Mouse (Mus musculus): ENCODE results near the gene Itgb8. TPM values are rescaled to one million over a fixed set of nuclear protein-coding genes. Genes with fewer than 3 reads are reported as not detected.

The Itgb8 gene
- polyA plus RNA-seq (2015; fragmentation: Nextera tagmentation; extraction: Ambion mirVana): 10.2 and 11.9 TPM in 2 replicates

DNA sequence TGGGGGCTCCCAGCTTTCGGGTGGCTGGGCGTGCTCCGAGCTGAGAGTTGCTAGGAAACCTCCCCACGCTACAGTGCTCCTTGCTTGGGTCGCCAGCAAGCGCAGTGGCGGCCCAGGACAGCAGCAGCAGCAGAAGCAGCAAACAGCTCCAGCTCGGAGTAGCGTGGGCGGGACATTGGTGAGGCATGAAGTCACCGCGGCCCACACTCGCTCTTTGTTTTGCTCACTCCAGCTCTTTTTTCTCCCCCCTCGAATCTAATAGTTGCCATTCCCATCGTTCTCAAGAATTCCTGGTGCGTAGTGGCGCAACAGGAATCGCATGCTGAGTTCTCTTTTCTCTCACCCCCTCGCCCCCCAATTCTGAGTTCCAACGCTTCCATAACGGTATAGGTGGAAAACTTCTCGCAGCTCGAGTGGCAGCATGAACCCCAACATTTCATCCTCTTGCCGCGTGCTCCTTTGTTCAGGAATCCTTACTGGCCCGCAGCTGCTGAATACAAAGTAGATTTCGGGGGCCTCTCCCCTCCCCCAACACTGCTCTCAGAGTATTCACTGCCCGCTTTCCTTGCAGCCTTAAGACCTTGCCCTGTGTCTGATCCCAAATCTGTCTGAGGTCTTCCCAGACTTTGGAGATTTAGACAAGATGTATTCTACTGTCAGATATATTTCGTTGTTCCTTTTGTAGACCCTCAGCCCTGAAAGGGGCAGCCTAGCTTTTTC is at the start of gene Itgb8:
Gene Itgb8 (minus strand): TSS at position 107 of the 720 bp plus-strand sequence.
- Histone ChIP-seq H3K36me3 (ENCODE audit: control insufficient read depth, insufficient read depth) (no peaks in the 10 kb centered on the region), H3K27ac (ENCODE audit: low read length) (peak within 1 kb of the TSS; percentile 96), H3K9ac (replicated peaks; ENCODE audit: low read depth, low read length) (peak within 1 kb of the TSS; percentile 88), H3K27me3 (replicated peaks; ENCODE audit: control insufficient read depth, insufficient read depth, low read length) (no peaks in the 10 kb centered on the region), H3K4me2 (ENCODE audit: low read length) (peak within 1 kb of the TSS; percentile 84), H3K4me3 (replicated peaks; ENCODE audit: low read length) (peak within 1 kb of the TSS; percentile 72), H3K4me1 (replicated peaks; ENCODE audit: control insufficient read depth, insufficient read depth, low read length) (peaks cover 18% of the 10 kb centered on the region), H3K9me3 (ENCODE audit: control insufficient read depth, low read length) (no peaks in the 10 kb centered on the region)
- under 1% methylated on average over 29 of the region's 29 CpGs for WGBS
- peak; percentile 93 for ATAC-seq

DNA sequence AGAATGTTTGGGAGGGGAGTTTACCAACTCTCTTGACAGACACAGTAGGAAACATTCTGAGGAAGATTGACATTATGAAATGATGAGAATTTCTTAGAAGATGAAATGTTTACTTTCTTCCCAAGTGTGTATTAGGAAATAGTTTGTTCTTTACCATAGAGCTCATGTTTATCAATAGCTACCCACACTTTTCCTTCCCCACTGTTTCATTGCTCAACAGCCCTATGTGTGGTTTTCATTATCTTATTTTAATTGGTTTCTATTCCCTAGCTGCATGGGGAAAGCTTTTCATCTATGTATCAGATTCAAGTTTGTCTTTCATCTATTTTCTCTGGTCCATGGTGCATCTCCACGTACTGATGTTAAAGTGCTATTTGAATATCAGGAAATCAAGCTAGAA is 37.7 kb upstream of the Itgb8 start:
- Histone ChIP-seq H3K4me2 (ENCODE audit: low read length) (no peak overlapping the region), H3K4me1 (replicated peaks; ENCODE audit: control insufficient read depth, insufficient read depth, low read length) (no peaks in the 10 kb centered on the region), H3K9me3 (ENCODE audit: control insufficient read depth, low read length) (no peaks in the 10 kb centered on the region), H3K9ac (replicated peaks; ENCODE audit: low read depth, low read length) (no peak overlapping the region), H3K4me3 (replicated peaks; ENCODE audit: low read length) (no peak overlapping the region), H3K27ac (ENCODE audit: low read length) (no peak overlapping the region), H3K27me3 (replicated peaks; ENCODE audit: control insufficient read depth, insufficient read depth, low read length) (no peaks in the 10 kb centered on the region), H3K36me3 (ENCODE audit: control insufficient read depth, insufficient read depth) (no peaks in the 10 kb centered on the region)
- 51% methylated on average over 1 of the region's 1 CpGs for WGBS
- ATAC-seq: no peak

DNA sequence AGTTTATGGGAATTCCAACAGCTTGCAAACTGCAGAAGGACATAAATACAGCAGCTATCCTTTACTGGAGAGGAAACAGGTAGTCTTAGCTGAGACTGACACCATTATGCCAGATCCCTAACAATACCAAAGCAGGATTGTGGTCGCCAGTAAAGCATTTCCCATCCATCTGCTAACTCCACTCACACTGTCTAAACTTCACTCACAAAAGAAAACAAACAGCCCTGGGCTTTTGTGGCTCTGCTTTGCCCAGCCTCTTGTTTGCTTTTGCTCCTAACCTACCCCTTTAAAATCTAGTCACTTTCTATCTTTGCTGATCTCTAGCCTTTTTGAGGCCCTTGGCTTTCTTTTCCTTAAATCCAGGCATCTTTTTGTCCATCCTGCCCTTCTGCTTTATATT is 35.0 kb upstream of the Itgb8 start:
- Histone ChIP-seq H3K4me2 (ENCODE audit: low read length) (no peak overlapping the region), H3K9me3 (ENCODE audit: control insufficient read depth, low read length) (no peaks in the 10 kb centered on the region), H3K4me1 (replicated peaks; ENCODE audit: control insufficient read depth, insufficient read depth, low read length) (no peaks in the 10 kb centered on the region), H3K27me3 (replicated peaks; ENCODE audit: control insufficient read depth, insufficient read depth, low read length) (no peaks in the 10 kb centered on the region), H3K4me3 (replicated peaks; ENCODE audit: low read length) (no peak overlapping the region), H3K36me3 (ENCODE audit: control insufficient read depth, insufficient read depth) (no peaks in the 10 kb centered on the region), H3K9ac (replicated peaks; ENCODE audit: low read depth, low read length) (no peak overlapping the region), H3K27ac (ENCODE audit: low read length) (no peak overlapping the region)
- WGBS: 3% methylated on average over 1 of the region's 1 CpGs
- no peak for ATAC-seq

DNA sequence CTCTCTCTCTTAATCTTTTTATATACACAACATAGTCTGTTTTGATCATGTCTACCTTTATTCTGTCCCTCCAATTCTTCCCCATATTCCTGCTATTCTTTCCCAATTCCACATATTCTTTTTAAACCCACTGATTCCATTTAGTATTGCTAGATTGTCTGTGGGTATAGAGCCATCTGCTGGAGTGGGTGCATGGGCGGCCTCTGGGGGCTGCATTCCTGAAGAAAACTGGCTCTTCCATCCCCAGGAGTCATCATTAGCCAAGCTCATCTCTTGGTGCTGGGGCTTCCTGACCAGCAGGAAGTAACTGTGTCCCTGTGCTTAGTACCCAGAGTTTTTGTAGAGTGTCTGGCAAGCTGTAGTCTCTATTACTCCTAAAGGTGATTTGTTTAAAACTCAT is 33.4 kb upstream of the Itgb8 start:
- 89% methylated on average over 1 of the region's 1 CpGs for WGBS
- Histone ChIP-seq H3K27me3 (replicated peaks; ENCODE audit: control insufficient read depth, insufficient read depth, low read length) (no peaks in the 10 kb centered on the region), H3K9ac (replicated peaks; ENCODE audit: low read depth, low read length) (no peak overlapping the region), H3K9me3 (ENCODE audit: control insufficient read depth, low read length) (no peaks in the 10 kb centered on the region), H3K27ac (ENCODE audit: low read length) (no peak overlapping the region), H3K4me2 (ENCODE audit: low read length) (no peak overlapping the region), H3K36me3 (ENCODE audit: control insufficient read depth, insufficient read depth) (no peaks in the 10 kb centered on the region), H3K4me3 (replicated peaks; ENCODE audit: low read length) (no peak overlapping the region), H3K4me1 (replicated peaks; ENCODE audit: control insufficient read depth, insufficient read depth, low read length) (no peaks in the 10 kb centered on the region)
- ATAC-seq: no peak

DNA sequence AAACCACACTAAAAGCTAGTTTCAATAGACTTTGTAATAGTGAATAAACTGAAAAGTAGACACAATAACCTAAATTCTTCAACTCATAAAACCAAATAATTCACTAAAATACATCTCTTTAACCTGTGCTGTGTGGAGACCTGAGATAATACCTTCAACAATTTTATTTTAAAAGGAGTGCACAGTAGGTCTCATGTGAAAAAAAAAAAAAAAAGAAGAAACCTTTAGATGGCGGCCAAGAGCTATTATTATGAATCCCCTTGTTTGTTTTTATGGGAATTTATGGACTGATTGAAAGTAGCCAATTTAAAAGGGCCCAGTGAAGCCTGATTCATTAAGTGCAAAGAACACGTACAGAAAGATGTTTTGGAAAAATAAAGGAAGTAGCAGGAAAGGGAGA is 31.4 kb upstream of the Itgb8 start:
- Histone ChIP-seq H3K4me1 (replicated peaks; ENCODE audit: control insufficient read depth, insufficient read depth, low read length) (no peaks in the 10 kb centered on the region), H3K36me3 (ENCODE audit: control insufficient read depth, insufficient read depth) (no peaks in the 10 kb centered on the region), H3K4me2 (ENCODE audit: low read length) (no peak overlapping the region), H3K27me3 (replicated peaks; ENCODE audit: control insufficient read depth, insufficient read depth, low read length) (no peaks in the 10 kb centered on the region), H3K4me3 (replicated peaks; ENCODE audit: low read length) (no peak overlapping the region), H3K27ac (ENCODE audit: low read length) (no peak overlapping the region), H3K9ac (replicated peaks; ENCODE audit: low read depth, low read length) (no peak overlapping the region), H3K9me3 (ENCODE audit: control insufficient read depth, low read length) (no peaks in the 10 kb centered on the region)
- 70% methylated on average over 2 of the region's 2 CpGs for WGBS
- ATAC-seq: no peak

DNA sequence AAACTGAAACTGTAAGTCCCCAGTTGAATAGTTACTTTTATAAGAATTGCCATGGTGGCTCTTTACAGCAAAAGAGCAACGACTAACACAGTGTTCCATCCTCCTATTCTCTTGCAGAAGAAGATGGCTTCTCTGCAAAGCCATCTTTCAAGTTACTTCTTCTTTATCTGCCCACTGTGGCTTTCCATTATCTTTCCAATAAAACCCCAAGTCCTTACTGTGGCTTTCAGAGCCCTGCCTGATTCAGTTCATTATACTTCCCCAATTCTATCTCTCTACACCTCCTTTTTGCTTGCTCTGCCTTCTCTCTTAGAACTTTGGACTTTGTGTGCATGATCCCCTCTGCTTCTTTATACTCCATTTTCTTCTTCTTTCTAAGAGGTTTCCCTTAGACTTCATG is 30.1 kb upstream of the Itgb8 start:
- H3K4me2 ChIP-seq (ENCODE audit: low read length): no peak overlapping the region
- H3K4me1 ChIP-seq (replicated peaks; ENCODE audit: control insufficient read depth, insufficient read depth, low read length): no peaks in the 10 kb centered on the region
- ATAC-seq: no peak
- H3K9ac ChIP-seq (replicated peaks; ENCODE audit: low read depth, low read length): no peak overlapping the region
- no peak overlapping the region for H3K4me3 ChIP-seq (replicated peaks; ENCODE audit: low read length)
- no peaks in the 10 kb centered on the region for H3K36me3 ChIP-seq (ENCODE audit: control insufficient read depth, insufficient read depth)
- no peaks in the 10 kb centered on the region for H3K9me3 ChIP-seq (ENCODE audit: control insufficient read depth, low read length)
- WGBS: 74% methylated on average over 1 of the region's 1 CpGs
- no peak overlapping the region for H3K27ac ChIP-seq (ENCODE audit: low read length)
- no peaks in the 10 kb centered on the region for H3K27me3 ChIP-seq (replicated peaks; ENCODE audit: control insufficient read depth, insufficient read depth, low read length)

DNA sequence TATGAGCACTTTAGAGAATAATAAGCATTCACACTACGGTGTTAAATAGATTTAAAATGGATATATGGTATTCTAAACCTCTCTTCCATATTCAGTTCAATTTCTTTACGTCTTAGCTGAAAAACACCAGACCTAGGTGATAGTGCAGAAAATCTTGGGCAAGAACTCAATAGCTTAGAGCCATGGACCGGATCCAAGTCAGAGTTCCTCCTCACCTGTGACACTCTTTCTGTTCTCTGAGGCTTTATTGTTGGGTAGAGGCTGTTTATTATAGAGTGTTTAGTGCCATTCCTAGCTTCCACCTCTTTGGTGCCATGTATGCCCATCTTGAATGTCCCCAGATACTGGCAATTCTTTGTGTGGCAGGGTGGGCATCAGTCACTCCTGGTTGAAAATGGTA is 25.9 kb upstream of the Itgb8 start:
- no peak overlapping the region for H3K27ac ChIP-seq (ENCODE audit: low read length)
- H3K9ac ChIP-seq (replicated peaks; ENCODE audit: low read depth, low read length): no peak overlapping the region
- no peaks in the 10 kb centered on the region for H3K27me3 ChIP-seq (replicated peaks; ENCODE audit: control insufficient read depth, insufficient read depth, low read length)
- H3K9me3 ChIP-seq (ENCODE audit: control insufficient read depth, low read length): no peaks in the 10 kb centered on the region
- no peaks in the 10 kb centered on the region for H3K36me3 ChIP-seq (ENCODE audit: control insufficient read depth, insufficient read depth)
- H3K4me1 ChIP-seq (replicated peaks; ENCODE audit: control insufficient read depth, insufficient read depth, low read length): no peaks in the 10 kb centered on the region
- no peak for ATAC-seq
- no peak overlapping the region for H3K4me2 ChIP-seq (ENCODE audit: low read length)
- 96% methylated on average over 3 of the region's 3 CpGs for WGBS
- H3K4me3 ChIP-seq (replicated peaks; ENCODE audit: low read length): no peak overlapping the region

DNA sequence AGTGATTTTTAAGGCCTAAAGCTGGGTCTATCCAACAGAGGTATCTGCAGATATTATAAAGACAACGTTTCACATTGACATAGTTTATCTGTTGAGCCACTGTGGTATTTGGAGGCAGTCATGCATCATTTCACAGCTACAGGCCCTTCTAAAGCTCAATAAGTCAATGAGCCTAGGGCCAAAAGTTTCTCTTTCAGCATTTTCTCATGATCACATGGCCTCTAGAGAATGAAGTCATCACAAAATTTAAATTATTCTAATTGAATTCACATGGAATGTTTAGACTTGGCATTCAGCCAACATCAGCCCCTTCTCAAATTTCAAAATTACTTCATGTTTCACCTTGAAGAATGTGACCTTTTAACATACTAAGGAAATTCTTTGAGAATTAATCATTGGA is 10.0 kb upstream of the Itgb8 start:
- Histone ChIP-seq H3K27me3 (replicated peaks; ENCODE audit: control insufficient read depth, insufficient read depth, low read length) (no peaks in the 10 kb centered on the region), H3K9ac (replicated peaks; ENCODE audit: low read depth, low read length) (no peak overlapping the region), H3K27ac (ENCODE audit: low read length) (no peak overlapping the region), H3K4me2 (ENCODE audit: low read length) (no peak overlapping the region), H3K4me1 (replicated peaks; ENCODE audit: control insufficient read depth, insufficient read depth, low read length) (no peaks in the 10 kb centered on the region), H3K9me3 (ENCODE audit: control insufficient read depth, low read length) (no peaks in the 10 kb centered on the region), H3K36me3 (ENCODE audit: control insufficient read depth, insufficient read depth) (no peaks in the 10 kb centered on the region), H3K4me3 (replicated peaks; ENCODE audit: low read length) (no peak overlapping the region)
- no peak for ATAC-seq
- 23% methylated on average over 1 of the region's 1 CpGs for WGBS

DNA sequence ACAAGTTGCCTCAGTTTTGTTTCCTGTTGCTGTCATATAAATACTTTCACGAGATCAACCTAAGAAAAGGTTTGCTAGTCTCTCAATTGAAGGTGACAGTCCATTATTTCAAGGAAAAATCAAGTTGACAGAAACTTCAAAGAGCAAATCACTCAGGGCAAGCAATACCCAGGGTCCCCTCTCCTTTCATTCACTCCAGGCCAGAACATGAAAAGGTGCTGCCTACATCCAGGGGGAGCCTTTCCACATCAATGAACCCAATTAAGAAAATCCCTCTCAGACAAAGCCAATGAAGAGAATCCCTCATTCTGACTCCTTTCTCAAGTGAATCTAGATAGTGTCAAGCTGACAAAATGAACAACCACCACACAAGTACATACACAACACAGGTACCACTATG is 2.5 kb upstream of the Itgb8 start:
- no peak overlapping the region for H3K4me2 ChIP-seq (ENCODE audit: low read length)
- no peaks in the 10 kb centered on the region for H3K9me3 ChIP-seq (ENCODE audit: control insufficient read depth, low read length)
- H3K36me3 ChIP-seq (ENCODE audit: control insufficient read depth, insufficient read depth): no peaks in the 10 kb centered on the region
- peaks cover 13% of the 10 kb centered on the region for H3K4me1 ChIP-seq (replicated peaks; ENCODE audit: control insufficient read depth, insufficient read depth, low read length)
- no peak overlapping the region for H3K27ac ChIP-seq (ENCODE audit: low read length)
- no peak overlapping the region for H3K9ac ChIP-seq (replicated peaks; ENCODE audit: low read depth, low read length)
- no peak for ATAC-seq
- H3K27me3 ChIP-seq (replicated peaks; ENCODE audit: control insufficient read depth, insufficient read depth, low read length): no peaks in the 10 kb centered on the region
- WGBS: 5% methylated on average over 1 of the region's 1 CpGs
- H3K4me3 ChIP-seq (replicated peaks; ENCODE audit: low read length): no peak overlapping the region

All from forebrain, embryonic 16.5 days (tissue).